Mouse (Mus musculus) brain, embryonic 14.5 days (tissue): ENCODE measurements at regions not wholly inside any gene's neighbourhood (a gene's known extent, or its start where the extent isn't known, plus 50 kb on each side); places are given as distances from the start of the nearest gene placed in this dataset.

Experiments
- DNase-seq: peaks from one replicate; pipeline ENCODE4 v3.0.0-alpha.2; 2011; ENCODE audit warnings: low read depth
- CTCF ChIP-seq: fragments of 200-500 bp; IDR thresholded peaks from 2 replicates; pipeline ENCODE4 v1.5.1; 2012; ENCODE audit warnings: inconsistent platforms, mild to moderate bottlenecking, moderate library complexity, borderline replicate concordance; ENCODE audit not compliant: insufficient read depth, insufficient read length; ENCODE audit errors: extremely low read depth
- POLR2A ChIP-seq: fragments of 200-500 bp; IDR thresholded peaks from 2 replicates; pipeline ENCODE4 v1.6.1; 2012; ENCODE audit warnings: mild to moderate bottlenecking, inconsistent platforms, borderline replicate concordance; ENCODE audit not compliant: poor library complexity, insufficient read depth, insufficient read length, severe bottlenecking; ENCODE audit errors: extremely low read depth

DNA sequence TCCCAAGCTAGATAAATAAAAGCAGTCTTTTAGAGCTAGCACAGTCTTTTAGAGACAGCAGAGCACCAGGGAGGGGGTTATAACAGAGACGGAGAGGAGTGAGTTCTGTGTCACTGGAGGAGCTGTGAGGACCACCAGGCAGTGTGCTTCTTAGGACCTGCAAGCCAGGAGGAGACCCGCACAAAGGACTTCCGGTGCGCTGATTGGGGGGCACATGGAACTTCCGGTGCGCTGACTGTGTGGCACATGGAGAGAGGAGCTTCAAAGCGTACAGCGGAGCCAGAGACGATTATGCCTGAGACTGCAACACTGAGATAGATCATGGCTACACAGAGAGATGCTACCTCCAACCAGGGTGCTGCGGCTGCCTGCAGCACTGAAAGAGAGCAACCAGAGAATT lies 53.4 kb downstream of the Rpl37a start:
- TF ChIP-seq CTCF, result no peak
- TF ChIP-seq POLR2A, result no peak
- DNase-seq, result peak; percentile 69

- no peak for TF ChIP-seq CTCF
- no peak for TF ChIP-seq POLR2A
- peak; percentile 41 for DNase-seq
Measured at GRCm38 (mm10) chr1:72765046-72765810, 54.1 kb downstream of the Rpl37a start.

GRCm38 (mm10) chr1:72769428-72769827 lies 54.9 kb upstream of the Igfbp2 start:
- TF ChIP-seq POLR2A (no peak), CTCF (no peak)

GRCm38 (mm10) chr1:72772708-72773107 lies 51.6 kb upstream of the Igfbp2 start:
- DNase-seq, result no peak
- TF ChIP-seq POLR2A (no peak), CTCF (no peak)

More at GRCm38 (mm10) chr1:72769428-72769827, 54.9 kb upstream of the Igfbp2 start:
- DNase-seq, result no peak

- DNase-seq, result no peak
- TF ChIP-seq CTCF (no peak), POLR2A (no peak)
Measured at GRCm38 (mm10) chr1:72773234-72773633, 51.1 kb upstream of the Igfbp2 start.
